Mouse (Mus musculus) testis, adult 2 months (tissue): ENCODE measurements around the gene Tspan12.
"Not testable (repeated sequence)": the region's sequence is repeated elsewhere in the genome, so short reads cannot be mapped to it uniquely, and the experiment has no call there.

Experiments
- CTCF ChIP-seq: fragments of 200-500 bp; IDR thresholded peaks from 2 replicates; pipeline ENCODE4 v1.5.1; 2012; ENCODE audit warnings: low read depth, mild to moderate bottlenecking, inconsistent platforms, low read length, moderate library complexity; ENCODE audit not compliant: control insufficient read depth, insufficient read depth, insufficient replicate concordance
- POLR2A ChIP-seq: fragments of 200-500 bp; IDR thresholded peaks from 2 replicates; pipeline ENCODE4 v1.6.1; 2012; ENCODE audit warnings: low read depth, mild to moderate bottlenecking, inconsistent platforms, low read length, moderate library complexity; ENCODE audit not compliant: control insufficient read depth

- not testable (repeated sequence) for TF ChIP-seq CTCF, POLR2A
These were observed 62.7 kb downstream of the Tspan12 start for GRCm38 (mm10) chr6:21789582-21789981.
